Mouse (Mus musculus) spleen, adult 2 months (tissue): ENCODE measurements around the gene Aqp12.

Source experiments
- CTCF ChIP-seq: fragments of 200-500 bp; IDR thresholded peaks from 2 replicates; pipeline ENCODE4 v1.5.1; 2011; ENCODE audit warnings: mild to moderate bottlenecking, inconsistent platforms; ENCODE audit not compliant: insufficient read depth, insufficient read length, insufficient replicate concordance; ENCODE audit errors: extremely low read depth
- POLR2A ChIP-seq: fragments of 200-500 bp; IDR thresholded peaks from 2 replicates; pipeline ENCODE4 v1.6.1; 2011; ENCODE audit warnings: low read depth, low read length, inconsistent platforms

GRCm38 (mm10) chr1:92992214-92992855 lies 13.8 kb upstream of the Aqp12 start:
- no peak for TF ChIP-seq POLR2A
- TF ChIP-seq CTCF, result no peak
